Mouse (Mus musculus) common myeloid progenitor, adult 5-6 weeks (primary cell): ENCODE measurements around the gene Sh3rf1. TPM values are rescaled to one million over a fixed set of nuclear protein-coding genes. Genes with fewer than 3 reads are reported as not detected.

Experiments
- ATAC-seq: replicated peaks from 2 replicates; pipeline ENCODE4 v1.8.0; 2016; ENCODE audit warnings: low read depth, mild to moderate bottlenecking, moderate TSS enrichment, inconsistent platforms; ENCODE audit not compliant: poor library complexity, severe bottlenecking
- total RNA-seq: library from RNA; stranded (forward); fragments of 200-1000, 187-1606 nt; gene quantifications from 2 replicates; pipeline ENCODE4 v1.2.3, GENCODE M21; 2017

The Sh3rf1 gene
- total RNA-seq, 1 experiment from 2014 or later = 4.6 TPM

GRCm38 (mm10) chr8:61437305-61437605 is 213.6 kb downstream of the Sh3rf1 start:
- ATAC-seq = no peak

DNA sequence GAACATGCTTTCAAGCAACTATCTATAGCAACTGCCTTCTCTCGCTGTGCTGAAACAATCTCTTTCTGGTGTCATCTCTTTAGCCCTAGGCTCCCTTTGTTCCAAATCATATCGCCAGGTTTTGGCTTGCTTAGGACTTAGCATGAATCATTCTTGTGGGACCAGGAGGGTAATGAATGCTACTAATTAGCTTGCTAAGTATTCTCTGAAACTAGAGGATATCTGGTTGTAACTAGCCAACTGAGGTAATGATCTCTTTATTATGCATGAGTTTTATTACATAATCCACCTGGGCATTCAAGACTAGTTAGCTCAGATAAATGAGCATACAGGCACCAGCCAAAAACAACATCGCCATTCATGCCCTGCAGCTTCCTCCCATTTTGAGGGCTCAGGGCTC is 219.3 kb downstream of the Sh3rf1 start:
- ATAC-seq = no peak

DNA sequence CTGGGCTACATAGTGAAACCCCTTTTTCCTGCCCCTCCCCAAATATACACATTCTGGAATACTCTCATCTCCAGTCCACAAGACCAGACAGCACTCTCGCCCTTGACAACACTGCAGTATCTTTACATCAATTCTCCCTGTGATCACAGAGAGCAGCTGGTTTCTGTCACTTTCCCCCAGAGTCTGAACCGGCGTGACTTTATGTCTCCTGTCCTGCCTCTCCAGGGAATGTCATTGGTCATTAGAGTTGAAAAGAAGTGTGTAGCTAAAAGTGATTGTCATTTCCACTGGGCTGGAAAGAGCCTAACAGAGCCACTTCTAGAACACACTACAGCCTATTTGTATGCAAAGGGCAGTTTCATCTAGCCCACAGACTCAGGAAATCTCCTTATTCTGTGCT is 220.7 kb downstream of the Sh3rf1 start:
- no peak for ATAC-seq

Other genes starting within 250 kb of the Sh3rf1 start
- gene Clcn3, start 240.6 kb upstream of the Sh3rf1 start, total RNA-seq = 33.5 and 40.9 TPM in 2 replicates
- 24.8 and 26.3 TPM in 2 replicates for gene Nek1, start 230.7 kb upstream of the Sh3rf1 start, total RNA-seq